Comparison of ENCODE assay signal across 9 mouse cellular contexts in the genomic region with DNA sequence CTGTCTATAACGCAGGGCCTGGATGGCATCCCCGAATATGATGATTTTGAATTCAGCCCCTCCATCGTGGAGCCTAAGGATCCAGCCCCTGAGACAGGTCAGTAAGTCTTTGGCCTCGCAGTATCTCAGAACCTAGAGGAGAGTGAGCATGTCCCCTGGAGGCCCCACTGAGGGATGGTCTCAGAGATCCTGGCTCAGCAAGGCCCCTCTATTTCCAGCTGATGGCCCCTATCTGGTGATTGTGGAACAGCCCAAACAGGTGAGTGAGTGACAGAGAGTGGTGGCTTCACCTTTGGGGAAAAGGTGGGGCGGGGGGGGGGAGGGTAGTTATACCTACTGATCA. TPM values are rescaled to one million over a fixed set of nuclear protein-coding genes. Genes with fewer than 3 reads are reported as not detected.
DNase-seq lines count a peak whose midpoint lies in the region; ATAC-seq and TF ChIP-seq lines count a peak whose summit lies in the region.
"Had no signal": no experiment of that assay in that cellular context is flagged by ENCODE, and none has a peak within 500 bp of the region (broad histone marks: within the 10 kb centered on the region; RNA-seq: fewer than 3 reads in every experiment).

No protein-coding gene starts in this region.

- no peaks in the 10 kb centered on the region for H3K9me3 ChIP-seq in G1E (replicated peaks)
- H3K9me3 ChIP-seq in heart, embryonic 16.5 days (replicated peaks; ENCODE audit: control insufficient read depth, low read length): no peaks in the 10 kb centered on the region
- H3K9me3 ChIP-seq in liver, postnatal 0 days (ENCODE audit: low read length): no peaks in the 10 kb centered on the region

- 53% methylated on average over 5 of the region's 5 CpGs for WGBS in kidney, adult 2 months
- WGBS in heart, embryonic 16.5 days: 61% methylated on average over 5 of the region's 5 CpGs
- WGBS in liver, postnatal 0 days (ENCODE audit: insufficient replicate concordance): 60% methylated on average over 5 of the region's 5 CpGs

- peaks cover 5% of the 10 kb centered on the region for H3K4me1 ChIP-seq in kidney, adult 2 months (ENCODE audit: control insufficient read depth, insufficient read depth, low read length)
- peaks cover 63% of the 10 kb centered on the region for H3K4me1 ChIP-seq in G1E (ENCODE audit: insufficient read depth, low read depth, low read length)
- H3K4me1 ChIP-seq in heart, embryonic 16.5 days (ENCODE audit: control insufficient read depth, insufficient read depth, low read length): peaks cover 20% of the 10 kb centered on the region
- H3K4me1 ChIP-seq in liver, postnatal 0 days (ENCODE audit: insufficient read depth): peaks cover 22% of the 10 kb centered on the region

- ATAC-seq in G1E (ENCODE audit: extremely low read depth, insufficient number of reproducible peaks, low FRiP score, poor library complexity, severe bottlenecking): no peak
- ATAC-seq in heart, embryonic 16.5 days (replicated peaks; ENCODE audit: extremely low read depth, insufficient read depth, low FRiP score): no peak
- no peak for ATAC-seq in liver, postnatal 0 days

- DNase-seq in kidney, adult 2 months: no peak
- DNase-seq in kidney, adult 11 months: no peak
- no peak for DNase-seq in G1E (ENCODE audit: low spot score)
- DNase-seq in liver, postnatal 0 days: no peak
- DNase-seq in thymus, postnatal 4 days: no peak
- no peak for DNase-seq in T-cell, adult 2 months (ENCODE audit: low spot score)
- DNase-seq in right cerebral cortex, postnatal 25 days: no peak
- DNase-seq: gastrocnemius, postnatal 10 days had no signal

- H3K4me3 ChIP-seq in kidney, adult 2 months (ENCODE audit: insufficient read depth, low read depth, low read length): peak overlapping the region; percentile 58
- H3K4me3 ChIP-seq in G1E (ENCODE audit: low read depth, low read length): peak overlapping the region; percentile 89
- H3K4me3 ChIP-seq in heart, embryonic 16.5 days (ENCODE audit: low read length): peak overlapping the region; percentile 86
- peak overlapping the region; percentile 61 for H3K4me3 ChIP-seq in liver, postnatal 0 days (ENCODE audit: low read depth, low read length)

- no peaks in the 10 kb centered on the region for H3K36me3 ChIP-seq in kidney, adult 2 months (ENCODE audit: control insufficient read depth, insufficient read depth, low read length)
- peaks cover 56% of the 10 kb centered on the region for H3K36me3 ChIP-seq in G1E (replicated peaks)
- H3K36me3 ChIP-seq in heart, embryonic 16.5 days (ENCODE audit: control insufficient read depth, insufficient read depth): peaks cover 19% of the 10 kb centered on the region
- H3K36me3 ChIP-seq in liver, postnatal 0 days (replicated peaks; ENCODE audit: insufficient read depth, low read length): peaks cover 18% of the 10 kb centered on the region

- peak overlapping the region; percentile 73 for H3K4me2 ChIP-seq in heart, embryonic 16.5 days (ENCODE audit: low read depth, low read length)
- peak overlapping the region; percentile 82 for H3K4me2 ChIP-seq in liver, postnatal 0 days (ENCODE audit: low read depth, low read length)

- no peak for TF ChIP-seq POLR2A in kidney, adult 2 months (IDR thresholded peaks at IDR 0.05; ENCODE audit: low read depth, low read length)

- H3K27me3 ChIP-seq in kidney, adult 2 months (replicated peaks; ENCODE audit: control insufficient read depth, insufficient read depth, low read length): no peaks in the 10 kb centered on the region
- H3K27me3 ChIP-seq in G1E (ENCODE audit: insufficient read depth, low read length): no peaks in the 10 kb centered on the region
- H3K27me3 ChIP-seq in heart, embryonic 16.5 days (ENCODE audit: control insufficient read depth, insufficient read depth, low read length): peaks cover 9% of the 10 kb centered on the region
- H3K27me3 ChIP-seq in liver, postnatal 0 days (ENCODE audit: insufficient read depth, low read length): no peaks in the 10 kb centered on the region

- H3K27ac ChIP-seq in kidney, adult 2 months (ENCODE audit: insufficient read depth, low read depth, low read length): no peak overlapping the region
- H3K27ac ChIP-seq in heart, embryonic 16.5 days (ENCODE audit: low read length): peak overlapping the region; percentile 78; the same call in 1 of the 2 replicates
- peak overlapping the region; percentile 79 for H3K27ac ChIP-seq in liver, postnatal 0 days (ENCODE audit: low read depth)

- no peak for TF ChIP-seq CTCF in kidney, adult 2 months (conservative IDR thresholded peaks at IDR 0.05; ENCODE audit: insufficient read depth, insufficient read length, low read depth, low read length)
- TF ChIP-seq CTCF in G1E (IDR thresholded peaks at IDR 0.05; ENCODE audit: low read depth, low read length): no peak
- no peak for TF ChIP-seq CTCF in liver, postnatal 0 days (IDR thresholded peaks at IDR 0.05; ENCODE audit: low read depth)

- peak overlapping the region; percentile 87 for H3K9ac ChIP-seq in heart, embryonic 16.5 days (ENCODE audit: low read length)
- H3K9ac ChIP-seq in liver, postnatal 0 days (replicated peaks): peak overlapping the region; percentile 61

- no peak for TF ChIP-seq EP300 in liver, postnatal 0 days (IDR thresholded peaks at IDR 0.05; ENCODE audit: low read depth)

RNA-seq across cellular contexts. Expression of a gene that starts 2.1 kb away (rescaled TPM):
- 21.6 and 25.4 TPM in 2 replicates for polyA plus RNA-seq in kidney, adult 2 months (2012; rRNA removed)
- total RNA-seq in G1E (2014; fragmentation: Nextera tagmentation) (11.3 and 12.6 TPM in 2 replicates), G1E (2017) (9.7 and 12.5 TPM in 2 replicates)
- 40.4 and 40.8 TPM in 2 replicates for polyA plus RNA-seq in G1E (2012)
- polyA plus RNA-seq in heart, embryonic 16.5 days (2015; fragmentation: Nextera tagmentation; extraction: Ambion mirVana): 13.3 and 14.1 TPM in 2 replicates
- 2.9 and 3.5 TPM in 2 replicates for polyA plus RNA-seq in liver, postnatal 0 days (2015; fragmentation: Nextera tagmentation; extraction: Ambion mirVana)

RNA-seq across cellular contexts. Expression of a gene that starts 20.7 kb away (rescaled TPM):
- 1.9 and 2.7 TPM in 2 replicates for polyA plus RNA-seq in kidney, adult 2 months (2012; rRNA removed)
- total RNA-seq in G1E (2014; fragmentation: Nextera tagmentation) (1.6 TPM in 1 of 2 replicates, not detected in the other), G1E (2017) (0.23 and 1.1 TPM in 2 replicates)
- polyA plus RNA-seq in G1E (2012): 0.41 and 0.74 TPM in 2 replicates
- polyA plus RNA-seq in heart, embryonic 16.5 days (2015; fragmentation: Nextera tagmentation; extraction: Ambion mirVana): 4.1 and 5.1 TPM in 2 replicates
- polyA plus RNA-seq in liver, postnatal 0 days (2015; fragmentation: Nextera tagmentation; extraction: Ambion mirVana): 1.9 and 2.0 TPM in 2 replicates

RNA-seq across cellular contexts. Expression of a gene that starts 21.7 kb away (rescaled TPM):
- polyA plus RNA-seq in kidney, adult 2 months (2012; rRNA removed): 26.1 and 35.8 TPM in 2 replicates
- 2.0 and 2.2 TPM in 2 replicates for total RNA-seq in G1E (2014; fragmentation: Nextera tagmentation)
- 2.5 and 3.8 TPM in 2 replicates for total RNA-seq in G1E (2017)
- 15.2 and 16.5 TPM in 2 replicates for polyA plus RNA-seq in G1E (2012)
- 11.0 and 12.8 TPM in 2 replicates for polyA plus RNA-seq in heart, embryonic 16.5 days (2015; fragmentation: Nextera tagmentation; extraction: Ambion mirVana)
- 8.6 and 8.8 TPM in 2 replicates for polyA plus RNA-seq in liver, postnatal 0 days (2015; fragmentation: Nextera tagmentation; extraction: Ambion mirVana)

RNA-seq across cellular contexts. Expression of a gene that starts 32.3 kb away (rescaled TPM):
- 69.8 and 72.0 TPM in 2 replicates for polyA plus RNA-seq in kidney, adult 2 months (2012; rRNA removed)
- total RNA-seq in G1E (2014; fragmentation: Nextera tagmentation) (39.2 and 73.6 TPM in 2 replicates), G1E (2017) (142 and 148 TPM in 2 replicates)
- 124 and 147 TPM in 2 replicates for polyA plus RNA-seq in G1E (2012)
- polyA plus RNA-seq in heart, embryonic 16.5 days (2015; fragmentation: Nextera tagmentation; extraction: Ambion mirVana): 142 and 150 TPM in 2 replicates
- polyA plus RNA-seq in liver, postnatal 0 days (2015; fragmentation: Nextera tagmentation; extraction: Ambion mirVana): 52.4 and 53.8 TPM in 2 replicates

RNA-seq across cellular contexts. Expression of a gene that starts 34.7 kb away (rescaled TPM):
- polyA plus RNA-seq in kidney, adult 2 months (2012; rRNA removed): 34.7 and 43.8 TPM in 2 replicates
- total RNA-seq in G1E (2014; fragmentation: Nextera tagmentation) (not detected in 2 replicates), G1E (2017) (not detected in 2 replicates)
- 0.08 and 0.20 TPM in 2 replicates for polyA plus RNA-seq in G1E (2012)
- polyA plus RNA-seq in heart, embryonic 16.5 days (2015; fragmentation: Nextera tagmentation; extraction: Ambion mirVana): 6.0 TPM in 2 replicates
- polyA plus RNA-seq in liver, postnatal 0 days (2015; fragmentation: Nextera tagmentation; extraction: Ambion mirVana): 3.4 and 3.9 TPM in 2 replicates
